Mouse (Mus musculus) monocyte, adult 5-6 weeks (primary cell): ENCODE measurements at regions not wholly inside any gene's neighbourhood (a gene's known extent, or its start where the extent isn't known, plus 50 kb on each side); places are given as distances from the start of the nearest gene placed in this dataset.

Experiments used
- ATAC-seq: fragments of 153-309, 156-312 bp; replicated peaks from 2 replicates; pipeline ENCODE4 v1.8.0; 2017; ENCODE audit warnings: mild to moderate bottlenecking; ENCODE audit not compliant: low TSS enrichment, insufficient number of reproducible peaks, severe bottlenecking, poor library complexity, low FRiP score

DNA sequence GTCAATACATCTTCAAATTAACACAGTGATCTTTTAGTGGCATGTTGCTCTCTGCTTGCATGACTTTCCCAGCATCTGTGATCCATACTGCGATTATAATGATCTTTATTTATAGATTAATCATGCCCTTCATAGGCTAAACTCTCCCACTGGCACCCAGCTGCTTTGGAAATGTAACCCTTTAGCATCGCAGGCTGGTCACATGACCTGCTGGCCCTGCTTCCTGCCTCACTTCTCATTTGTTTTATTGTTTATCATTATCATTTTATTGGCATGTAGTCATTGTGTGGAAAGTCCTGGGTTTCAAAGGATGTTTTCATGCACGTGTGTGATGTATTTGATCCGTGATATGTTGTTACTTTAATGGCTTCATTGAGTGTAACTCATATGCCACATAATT, 384.4 kb upstream of the Pmfbp1 start:
- no peak for ATAC-seq

DNA sequence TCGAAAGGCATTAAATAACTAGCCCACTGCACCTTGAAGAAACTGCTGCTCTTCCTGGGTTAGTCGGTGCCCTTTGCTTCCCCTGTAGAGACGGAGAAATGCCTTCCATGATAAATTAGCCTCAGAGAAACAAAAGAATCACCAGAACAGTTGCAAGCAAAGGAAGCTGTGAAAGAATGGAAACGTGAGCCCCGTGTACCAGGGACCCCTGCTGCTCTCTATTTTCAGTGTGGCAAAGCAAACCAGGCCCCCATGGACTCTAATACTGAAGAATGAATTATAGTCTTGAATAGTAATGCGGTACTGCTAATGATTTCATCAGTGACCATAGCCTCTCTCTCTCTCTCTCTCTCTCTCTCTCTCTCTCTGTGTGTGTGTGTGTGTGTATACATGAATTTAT, 372.1 kb upstream of the Pmfbp1 start:
- ATAC-seq = no peak

DNA sequence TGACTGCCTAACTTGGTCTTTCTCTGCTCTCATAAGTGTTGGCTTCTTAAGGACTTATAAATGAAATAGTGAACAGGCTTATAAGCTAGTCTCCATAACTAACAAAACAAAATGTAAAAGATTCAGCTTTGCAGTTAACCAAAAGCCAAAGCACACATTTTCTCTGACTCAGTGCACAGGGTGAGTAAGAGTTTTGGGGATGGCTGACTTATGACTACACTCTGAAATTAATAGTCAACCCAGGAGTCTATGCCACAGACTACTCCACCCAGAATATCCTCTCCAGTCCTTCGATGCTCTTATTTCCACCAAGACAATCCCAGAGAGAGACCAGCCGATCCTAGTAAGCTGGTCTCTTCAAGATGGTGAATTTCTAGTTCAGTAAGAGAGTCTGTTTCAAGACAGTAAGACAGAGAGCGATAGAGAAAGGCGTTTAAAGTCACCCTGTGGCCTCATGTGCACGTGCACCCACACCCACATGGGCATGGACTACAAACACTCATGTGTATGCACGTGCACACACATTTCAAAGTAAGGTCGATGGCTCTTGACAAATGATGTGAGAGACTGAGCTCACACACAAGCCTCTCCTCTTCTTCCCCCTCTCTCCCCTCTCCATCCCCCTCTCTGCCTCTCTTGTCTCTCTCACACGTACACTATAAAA, 351.2 kb upstream of the Pmfbp1 start:
- ATAC-seq = no peak

DNA sequence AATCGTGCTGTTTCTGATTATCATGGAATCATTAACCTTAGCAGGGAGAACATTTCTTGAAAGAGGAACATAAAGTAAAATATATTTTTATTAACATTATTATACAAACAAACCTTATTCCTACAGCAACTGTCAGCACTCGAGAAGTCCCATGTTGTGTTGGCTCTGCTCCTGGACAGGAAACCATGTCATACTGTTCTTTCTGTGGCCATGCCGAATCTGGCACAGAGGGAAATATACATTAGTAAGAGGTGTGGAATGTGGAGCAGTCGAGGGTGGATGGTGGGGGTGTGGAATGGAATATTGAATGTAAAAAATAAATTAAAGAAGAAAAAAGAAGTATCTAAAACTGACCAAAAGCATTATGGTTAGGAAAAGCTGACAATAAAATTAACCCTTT, 342.1 kb upstream of the Pmfbp1 start:
- ATAC-seq = no peak

DNA sequence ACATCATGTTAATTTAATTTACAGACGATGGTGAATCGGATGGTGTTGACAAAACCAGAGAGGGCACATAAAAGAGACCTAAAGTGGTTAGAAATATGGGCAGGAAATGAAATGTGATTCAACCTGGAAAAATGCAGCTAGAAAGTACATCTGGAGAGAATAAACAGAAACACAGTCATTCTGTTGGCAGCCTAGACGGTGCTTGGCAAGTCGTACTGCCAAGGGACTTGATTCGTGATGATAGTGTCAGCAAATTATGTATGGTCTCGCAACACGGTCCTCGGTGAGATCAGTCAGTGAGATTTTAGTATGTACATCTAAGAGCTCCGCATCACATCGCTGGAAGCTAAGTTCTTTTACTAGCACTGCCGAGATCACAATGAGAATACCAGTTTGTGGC, 338.3 kb upstream of the Pmfbp1 start:
- ATAC-seq = no peak

DNA sequence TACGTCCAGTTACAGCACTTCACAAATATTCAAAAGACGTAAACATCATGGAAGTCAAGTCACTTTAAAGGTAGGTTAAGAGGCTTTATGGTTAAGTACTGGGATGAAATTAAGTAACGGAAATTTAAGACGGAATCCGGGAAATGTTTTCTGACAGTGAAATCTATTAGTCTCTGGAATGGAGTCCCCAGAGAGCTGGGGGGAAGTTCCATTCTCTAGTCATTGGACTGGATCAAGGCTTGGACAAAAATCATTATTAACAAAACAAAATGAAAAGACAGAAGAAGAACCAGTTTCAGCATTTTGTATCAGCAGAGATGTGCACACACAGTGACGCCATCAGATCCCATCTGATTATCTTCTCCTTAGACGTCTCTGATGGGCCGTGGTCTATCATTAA, 337.8 kb upstream of the Pmfbp1 start:
- ATAC-seq = no peak

DNA sequence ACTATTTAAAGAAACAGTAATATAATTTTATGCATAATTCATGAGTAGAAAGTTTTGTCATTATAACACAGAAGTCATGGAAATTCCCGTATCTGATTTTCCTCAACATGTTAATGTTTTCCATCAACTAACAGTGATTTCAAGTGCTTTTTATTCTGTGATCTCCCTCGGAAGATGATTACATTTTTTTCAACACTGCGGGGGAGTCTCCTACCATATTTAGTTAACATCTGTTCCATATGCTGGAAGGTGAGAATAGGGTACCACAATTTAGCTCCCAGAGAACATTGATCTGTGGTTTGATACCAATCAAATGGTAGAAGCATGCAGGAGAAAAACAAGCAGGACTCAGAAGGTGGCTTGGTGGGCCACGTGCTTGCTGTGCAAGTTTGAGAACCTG, 321.1 kb upstream of the Pmfbp1 start:
- no peak for ATAC-seq

DNA sequence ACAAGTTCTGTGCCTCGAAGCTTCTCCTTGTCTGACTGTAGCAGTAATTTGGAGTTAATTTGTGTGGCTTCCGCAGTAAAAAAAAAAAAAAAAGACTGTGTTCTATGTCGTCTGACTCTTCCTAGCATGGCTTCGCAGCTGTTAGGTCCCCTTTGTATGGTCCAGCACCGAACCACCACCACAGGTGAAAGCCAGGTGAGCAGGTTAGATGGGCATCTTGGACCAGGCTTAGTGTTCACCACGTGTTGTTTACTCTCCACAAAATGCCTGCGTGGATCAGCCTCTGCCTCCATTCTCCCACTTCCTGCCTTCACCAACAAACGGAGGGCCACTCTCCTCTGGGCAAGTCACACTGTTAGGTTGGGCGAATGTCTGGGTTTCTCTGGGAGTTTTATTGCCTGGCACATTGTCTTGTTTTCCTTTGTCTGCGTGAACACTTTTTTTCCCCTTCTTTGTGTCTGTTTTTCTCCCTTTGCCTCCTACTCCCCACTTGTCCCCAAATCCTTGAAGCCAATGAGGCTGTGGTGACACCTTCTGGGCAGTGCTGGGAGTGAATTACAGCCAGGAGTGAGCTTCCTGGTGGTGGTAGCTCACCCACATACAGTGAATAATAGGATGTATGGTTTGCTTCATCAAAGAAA, 308.1 kb upstream of the Pmfbp1 start:
- ATAC-seq = no peak

DNA sequence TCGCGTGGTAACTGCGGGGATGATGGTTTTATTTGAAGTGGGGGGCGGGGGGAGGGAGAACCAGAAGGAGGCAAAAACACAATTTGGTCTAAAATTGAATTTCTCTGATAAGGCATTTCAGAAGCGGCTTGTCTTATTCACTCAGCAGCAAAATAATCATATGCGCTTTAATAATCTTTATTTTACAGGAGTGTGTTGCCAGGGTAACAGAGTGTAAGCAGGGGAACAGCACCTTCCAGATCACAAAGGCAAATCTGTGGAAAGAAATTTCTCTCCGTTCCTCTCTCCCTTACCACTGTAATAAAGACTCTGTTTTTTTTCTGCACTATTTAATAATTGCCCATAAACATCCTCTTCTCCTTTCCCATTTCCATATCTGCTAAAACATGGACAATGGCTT, 306.2 kb upstream of the Pmfbp1 start:
- ATAC-seq = no peak

DNA sequence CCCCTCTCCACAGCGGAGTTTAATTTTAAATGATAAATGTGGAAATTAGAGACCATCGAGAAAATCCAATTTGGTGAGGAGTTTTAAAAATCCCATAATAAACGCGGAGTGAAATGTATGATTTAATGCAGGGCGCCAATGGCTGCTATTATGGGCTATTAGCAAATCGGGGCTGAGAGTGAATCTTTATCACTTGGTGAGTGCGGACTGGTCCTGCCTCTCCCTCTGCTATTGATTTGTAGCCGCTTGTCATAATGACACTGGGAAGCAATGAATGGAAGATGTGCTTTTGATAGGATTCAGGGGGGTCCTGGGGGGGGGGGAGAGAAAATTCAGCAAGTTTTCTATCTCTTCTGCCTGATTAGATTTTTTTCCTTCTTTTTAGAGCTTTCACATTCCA, 279.6 kb upstream of the Pmfbp1 start:
- ATAC-seq = no peak

DNA sequence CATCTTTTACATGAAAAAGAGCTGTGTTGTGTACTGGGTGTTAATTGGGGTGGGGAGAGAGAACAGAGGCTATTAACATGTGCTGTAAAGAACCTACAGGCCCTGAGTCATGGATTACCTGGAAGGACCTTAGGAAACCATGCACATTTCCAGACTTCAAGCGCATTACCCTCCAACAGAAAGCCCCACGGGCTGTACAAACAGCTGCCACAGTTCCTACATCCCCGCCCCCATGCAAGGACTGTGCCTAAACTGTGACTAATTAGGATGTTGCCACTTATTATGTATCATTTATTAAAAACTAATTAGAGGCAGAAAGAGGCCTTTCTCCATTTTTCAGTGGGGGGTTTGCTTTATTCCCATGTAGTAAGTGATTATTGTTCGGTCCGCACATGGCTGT, 277.5 kb upstream of the Pmfbp1 start:
- ATAC-seq = no peak

DNA sequence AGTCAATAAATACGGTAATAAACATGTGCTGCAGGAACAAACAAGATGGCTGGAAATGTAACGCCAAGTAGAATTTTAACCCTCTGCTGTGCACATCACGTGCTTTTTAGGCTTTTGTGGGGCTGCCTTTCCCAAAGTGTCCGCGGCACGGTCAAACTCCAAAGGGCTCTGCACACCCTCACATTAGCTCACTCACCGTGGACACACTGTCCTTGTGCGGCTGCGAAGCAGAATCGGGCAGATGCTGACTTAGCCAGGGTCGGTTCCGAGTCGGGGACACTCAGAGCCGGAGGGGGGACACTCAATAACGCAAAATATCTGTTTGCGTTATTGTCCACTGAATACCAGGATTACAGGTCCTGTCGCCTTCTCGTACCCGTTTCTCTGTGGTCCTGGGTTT, 276.5 kb upstream of the Pmfbp1 start:
- no peak for ATAC-seq

DNA sequence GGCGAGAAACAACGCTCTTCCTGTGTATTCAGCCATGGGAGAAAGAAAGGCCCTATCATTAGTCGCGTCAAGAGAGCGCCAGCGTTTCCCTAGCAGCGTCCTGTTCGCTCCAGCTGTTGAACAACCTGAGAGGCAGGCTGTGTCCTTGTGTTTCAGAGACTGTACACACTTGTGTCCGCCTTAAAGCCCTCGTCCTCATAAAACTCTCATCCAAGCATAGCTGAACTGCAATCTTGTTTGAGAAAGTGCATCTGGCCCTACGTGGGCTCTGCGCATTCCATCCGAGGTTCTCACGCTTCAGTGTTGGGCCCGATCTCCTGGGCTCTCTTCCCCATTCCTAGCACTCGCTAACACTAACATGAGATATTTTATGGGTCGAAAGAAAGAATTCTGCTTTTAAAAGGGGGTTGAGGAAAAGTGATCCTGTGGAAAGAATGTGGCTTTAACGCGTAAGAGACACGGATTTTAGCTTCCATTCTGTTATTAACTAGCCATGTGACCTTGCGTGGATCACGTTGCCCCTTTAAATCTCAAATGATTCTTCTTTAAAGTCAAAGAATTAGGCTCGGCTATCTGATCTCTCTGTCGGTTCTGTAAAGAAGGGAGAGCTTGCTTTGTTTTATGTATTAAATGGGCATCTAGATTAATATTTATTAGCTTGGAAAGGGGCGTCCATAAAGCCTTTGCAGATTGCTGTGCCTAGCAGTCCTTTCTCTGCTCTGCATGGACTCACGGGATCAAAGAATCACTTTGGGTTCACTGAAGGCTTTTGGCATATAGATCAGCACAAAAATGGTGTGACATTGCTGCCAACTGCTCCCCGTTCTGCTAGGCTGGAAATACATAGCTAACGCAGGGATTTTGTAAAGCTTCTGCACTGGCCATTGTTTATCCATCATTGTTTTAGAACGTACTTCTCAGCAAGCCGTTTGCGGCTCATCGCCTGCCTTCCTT, 261.3 kb upstream of the Pmfbp1 start:
- no peak for ATAC-seq

DNA sequence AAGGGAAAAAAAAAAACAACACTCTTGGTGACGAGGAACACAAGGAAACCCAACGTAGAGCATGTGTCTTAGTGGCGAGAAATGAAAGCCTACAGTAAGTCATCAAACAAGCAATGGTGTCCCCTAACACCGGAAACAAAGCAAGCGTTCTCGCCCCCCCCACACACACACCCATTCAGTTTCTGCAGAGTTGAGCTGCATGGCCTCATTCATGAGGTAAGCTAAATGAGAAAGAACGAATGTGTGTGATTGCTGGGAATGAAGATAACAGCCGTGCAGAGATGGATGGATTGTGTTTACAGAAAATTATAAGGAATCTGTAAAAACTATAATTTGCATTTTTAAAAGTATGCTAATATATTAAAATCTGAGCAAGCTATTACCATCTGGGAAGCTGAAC, 248.3 kb upstream of the Pmfbp1 start:
- ATAC-seq = no peak

DNA sequence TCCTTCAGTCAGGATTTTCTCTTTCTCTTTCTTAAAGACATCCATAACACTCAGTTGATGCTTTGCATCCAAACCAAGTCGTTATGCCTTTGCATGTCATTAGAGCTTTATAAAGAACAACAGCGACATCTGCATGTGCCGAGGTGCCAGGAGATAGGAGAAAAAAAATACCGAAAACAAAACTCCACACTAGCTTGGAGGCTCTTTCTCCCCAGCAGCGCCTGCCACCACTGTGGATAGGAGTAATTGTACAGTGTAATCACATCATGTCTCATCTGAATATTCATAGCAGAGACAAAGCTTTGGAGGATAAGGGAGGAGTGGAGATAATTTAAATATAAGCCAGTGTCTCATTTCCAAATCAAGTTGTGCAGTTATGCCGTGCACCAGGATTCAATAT, 246.0 kb upstream of the Pmfbp1 start:
- no peak for ATAC-seq

DNA sequence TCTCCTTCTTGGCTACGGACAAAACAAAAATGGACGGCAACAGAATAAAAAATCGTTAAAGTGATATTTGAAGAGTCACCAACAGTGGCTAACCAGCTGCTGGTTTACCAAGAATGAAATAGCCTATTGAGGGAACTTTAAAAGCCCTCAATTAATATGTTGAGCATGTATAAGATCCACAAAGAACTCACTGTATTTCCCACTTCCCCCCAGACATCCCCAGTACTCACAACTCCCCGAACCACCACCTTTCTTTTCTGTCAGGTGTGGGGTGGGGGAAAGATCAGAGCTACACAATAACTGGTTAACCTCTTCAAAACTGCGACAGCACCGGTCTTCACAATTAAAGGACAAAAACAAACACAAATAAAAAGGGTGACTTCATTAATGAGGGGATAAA, 245.5 kb upstream of the Pmfbp1 start:
- ATAC-seq = no peak

DNA sequence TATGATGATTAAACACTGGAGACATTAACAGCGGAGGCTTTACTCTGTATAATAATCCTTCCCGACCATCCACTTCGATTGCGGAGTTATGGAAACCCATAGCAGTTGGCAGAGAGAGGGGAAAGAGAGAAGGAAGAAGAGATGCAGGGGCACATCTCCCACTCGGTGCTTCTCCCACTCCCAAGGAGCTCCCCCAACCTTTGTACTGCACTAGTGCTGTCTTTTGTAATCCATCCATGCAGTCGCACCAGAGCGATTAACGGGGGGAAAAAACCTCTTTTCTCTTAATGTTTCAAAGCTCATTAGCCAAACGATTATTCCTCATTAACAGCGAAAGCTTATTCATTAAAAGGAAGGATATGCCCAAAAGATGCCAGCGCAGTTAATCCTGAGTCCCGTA, 244.6 kb upstream of the Pmfbp1 start:
- ATAC-seq = no peak

DNA sequence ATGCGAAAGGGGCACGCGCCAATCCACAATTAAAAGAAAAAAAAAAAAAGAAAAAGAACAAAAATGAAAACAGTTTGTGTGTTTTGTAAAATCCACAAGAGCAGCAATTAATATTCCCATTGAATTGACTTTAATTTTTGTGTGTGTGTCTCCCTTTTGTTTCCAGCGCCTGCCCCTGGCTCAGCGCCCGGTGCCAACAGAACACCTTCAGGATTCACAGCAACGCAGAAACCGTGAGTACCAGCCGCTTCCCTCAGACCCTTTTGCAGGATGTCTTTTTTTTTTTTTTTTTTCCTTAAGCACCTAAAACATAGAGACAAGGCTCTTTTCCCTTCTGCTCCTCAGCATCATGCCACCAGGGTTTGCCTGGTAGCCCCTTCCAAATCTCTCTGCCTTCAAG, 244.1 kb upstream of the Pmfbp1 start:
- ATAC-seq = no peak

DNA sequence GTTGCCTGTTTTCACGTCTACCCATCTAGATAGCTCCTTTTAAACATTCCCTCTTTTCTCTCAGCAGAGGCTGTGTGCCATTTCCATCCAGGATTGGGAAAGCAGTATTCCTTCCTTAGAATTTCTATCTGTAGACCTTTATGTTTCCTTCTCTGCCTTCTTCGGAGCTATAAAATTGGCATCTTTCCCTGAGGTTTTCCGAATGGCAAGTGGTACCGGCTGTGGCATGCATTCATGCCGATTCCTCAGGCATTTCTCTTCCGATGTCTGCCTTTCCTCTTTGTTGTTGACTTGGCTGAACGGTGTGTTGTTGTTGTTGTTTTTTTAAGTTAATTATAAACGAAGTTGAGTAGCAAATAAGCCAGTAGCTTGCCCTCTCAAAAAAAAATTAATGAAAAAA, 243.3 kb upstream of the Pmfbp1 start:
- no peak for ATAC-seq

DNA sequence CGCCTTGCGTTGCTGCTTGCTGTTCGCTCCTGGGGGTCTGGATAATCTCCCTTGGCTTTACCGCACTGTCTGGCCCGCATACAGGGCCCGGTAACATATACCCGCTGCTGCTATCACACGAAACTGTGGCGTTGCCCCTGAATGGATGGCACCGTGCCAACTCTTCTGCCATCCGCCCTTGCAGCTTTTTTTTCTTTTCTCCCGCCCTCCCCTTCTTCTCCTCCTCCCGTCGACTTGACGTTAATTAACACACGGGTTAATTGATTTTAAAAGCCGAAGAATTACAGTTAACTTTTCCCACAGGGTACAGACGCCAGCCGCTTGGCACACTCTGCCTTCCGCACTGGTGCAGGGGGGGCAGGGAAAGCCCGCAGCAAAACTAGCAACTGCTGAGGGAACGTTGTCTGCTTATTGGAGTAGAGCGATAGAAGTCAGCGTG, 242.4 kb upstream of the Pmfbp1 start:
- no peak for ATAC-seq
